Mouse (Mus musculus) stomach, postnatal 0 days (tissue): ENCODE data around the gene Syt6. TPM values are rescaled to one million over a fixed set of nuclear protein-coding genes. Genes with fewer than 3 reads are reported as not detected.

ENCODE experiments used
- ATAC-seq: fragments of 200-750 bp; cut with Nextera tagmentation; 2 replicates; pipeline ENCODE4 v1.8.0; 2017; ENCODE audit not compliant: low FRiP score, low TSS enrichment
- DNase-seq: peaks from one replicate; pipeline ENCODE4 v3.0.0-alpha.2; 2016; ENCODE audit warnings: low spot score
- H3K27ac ChIP-seq: fragments of 300-500 bp; sonication (generic); replicated peaks from 2 replicates; pipeline ENCODE4 v1.5.1; 2014; ENCODE audit warnings: mild to moderate bottlenecking, control low read depth
- H3K27me3 ChIP-seq: fragments of 300-500 bp; sonication (generic); 2 replicates; pipeline ENCODE4 v1.6.1; 2014; ENCODE audit warnings: low read length; ENCODE audit not compliant: control insufficient read depth, insufficient read depth
- H3K36me3 ChIP-seq: fragments of 300-500 bp; sonication (generic); 2 replicates; pipeline ENCODE4 v1.6.1; 2014; ENCODE audit warnings: low read length, mixed read lengths; ENCODE audit not compliant: control insufficient read depth, insufficient read depth
- H3K4me1 ChIP-seq: fragments of 300-500 bp; sonication (generic); replicated peaks from 2 replicates; pipeline ENCODE4 v1.6.1; 2014; ENCODE audit warnings: antibody characterized with exemption; ENCODE audit not compliant: control insufficient read depth, insufficient read depth
- H3K4me2 ChIP-seq: fragments of 300-500 bp; sonication (generic); replicated peaks from 2 replicates; pipeline ENCODE4 v1.6.1; 2014; ENCODE audit warnings: low read depth, mild to moderate bottlenecking, control low read depth, moderate library complexity
- H3K4me3 ChIP-seq: fragments of 300-500 bp; sonication (generic); 2 replicates; pipeline ENCODE4 v1.5.1; 2014; ENCODE audit warnings: low read depth, low read length, control low read depth
- H3K9ac ChIP-seq: fragments of 300-500 bp; sonication (generic); 2 replicates; pipeline ENCODE4 v1.6.1; 2014; ENCODE audit warnings: mild to moderate bottlenecking, low read length, control low read depth, mixed read lengths
- H3K9me3 ChIP-seq: fragments of 300-500 bp; sonication (generic); 2 replicates; pipeline ENCODE4 v1.6.1; 2016; ENCODE audit warnings: low read length; ENCODE audit not compliant: control insufficient read depth
- CTCF ChIP-seq: IDR thresholded peaks from 2 replicates; pipeline ENCODE4 v1.5.1; 2016; ENCODE audit warnings: antibody characterized with exemption, low read depth, mild to moderate bottlenecking, moderate library complexity
- EP300 ChIP-seq: optimal IDR thresholded peaks from 2 replicates; pipeline ENCODE3; 2016; ENCODE audit warnings: antibody characterized with exemption
- WGBS: fragments of 180-500 bp; shearing (Covaris S2); extraction: QIAGEN DNeasy Blood & Tissue Kit; methylation state at CpG from one replicate; pipeline ENCODE4 v1.1.7; 2014; 5-methylcytosine and 5-hydroxymethylcytosine counted together
- polyA plus RNA-seq: library from polyadenylated mRNA; unstranded; fragments of >200 nt; fragmentation: Nextera tagmentation; extraction: Ambion mirVana; gene quantifications from 2 replicates; pipeline ENCODE4 v1.2.1, GENCODE M21; 2015

Syt6 gene
- polyA plus RNA-seq, 1 experiment from 2014 or later, result 0.64 TPM

DNA sequence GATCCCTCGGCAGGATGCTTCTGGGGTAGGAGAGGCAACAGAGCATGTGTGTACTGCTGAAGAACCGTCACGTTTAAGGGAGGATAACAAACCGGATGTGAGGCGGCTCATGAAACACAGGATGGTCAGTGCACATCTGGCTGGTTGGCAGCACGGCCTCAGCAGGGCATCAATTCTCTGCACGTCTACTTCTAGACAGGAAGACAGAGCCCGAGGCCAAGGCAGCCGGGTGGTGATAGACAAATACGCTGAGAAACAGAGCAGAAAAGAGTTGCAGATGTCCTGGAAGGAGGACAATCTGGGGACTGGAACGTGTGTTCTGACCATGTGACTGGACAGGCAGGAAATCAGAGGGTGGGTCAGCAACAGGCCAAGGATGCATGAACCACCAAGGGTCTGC is 45.1 kb downstream of the Syt6 start:
- no peak for DNase-seq
- Histone ChIP-seq H3K9me3 (no peaks in the 10 kb centered on the region), H3K4me1 (no peaks in the 10 kb centered on the region), H3K4me3 (no peak overlapping the region), H3K27me3 (no peaks in the 10 kb centered on the region), H3K27ac (no peak overlapping the region), H3K4me2 (no peak overlapping the region), H3K36me3 (no peaks in the 10 kb centered on the region), H3K9ac (no peak overlapping the region)
- 65% methylated on average over 11 of the region's 11 CpGs for WGBS
- no peak for ATAC-seq
- TF ChIP-seq EP300 (no peak), CTCF (no peak)

DNA sequence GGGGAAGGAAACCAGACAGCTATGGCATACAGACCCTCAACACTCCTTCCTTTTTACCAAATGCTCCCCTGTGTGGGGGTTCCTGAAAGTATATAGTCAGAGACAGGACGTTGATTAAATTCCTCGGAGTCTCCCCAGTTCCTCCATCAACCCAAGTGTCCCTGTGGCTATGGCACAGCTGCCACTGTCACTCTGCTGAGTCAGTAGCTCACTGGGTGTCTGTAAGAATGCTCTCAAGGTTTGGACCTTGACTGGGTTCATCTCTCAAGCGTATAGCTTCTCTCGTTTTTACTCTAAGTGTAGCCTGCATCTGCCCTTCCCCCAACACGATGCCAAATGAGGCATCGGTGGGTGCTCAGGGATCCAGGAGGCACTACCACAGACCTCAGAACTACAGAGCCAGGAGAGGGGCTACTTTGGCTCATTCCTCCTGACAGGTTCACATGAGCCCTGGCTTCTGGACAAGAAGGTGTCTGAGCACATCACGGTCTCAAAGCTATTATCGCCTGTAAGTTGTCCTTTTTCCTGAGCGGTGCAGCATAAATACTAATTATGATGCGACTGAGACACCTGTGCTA is 49.0 kb downstream of the Syt6 start:
- H3K27me3 ChIP-seq, result no peaks in the 10 kb centered on the region
- WGBS, result 85% methylated on average over 10 of the region's 10 CpGs
- DNase-seq (no peak), ATAC-seq (no peak)
- H3K9ac ChIP-seq, result no peak overlapping the region
- H3K36me3 ChIP-seq, result no peaks in the 10 kb centered on the region
- H3K27ac ChIP-seq, result no peak overlapping the region
- no peak overlapping the region for H3K4me2 ChIP-seq
- no peaks in the 10 kb centered on the region for H3K9me3 ChIP-seq
- H3K4me1 ChIP-seq, result no peaks in the 10 kb centered on the region
- H3K4me3 ChIP-seq, result no peak overlapping the region
- no peak for TF ChIP-seq CTCF
- TF ChIP-seq EP300, result no peak

DNA sequence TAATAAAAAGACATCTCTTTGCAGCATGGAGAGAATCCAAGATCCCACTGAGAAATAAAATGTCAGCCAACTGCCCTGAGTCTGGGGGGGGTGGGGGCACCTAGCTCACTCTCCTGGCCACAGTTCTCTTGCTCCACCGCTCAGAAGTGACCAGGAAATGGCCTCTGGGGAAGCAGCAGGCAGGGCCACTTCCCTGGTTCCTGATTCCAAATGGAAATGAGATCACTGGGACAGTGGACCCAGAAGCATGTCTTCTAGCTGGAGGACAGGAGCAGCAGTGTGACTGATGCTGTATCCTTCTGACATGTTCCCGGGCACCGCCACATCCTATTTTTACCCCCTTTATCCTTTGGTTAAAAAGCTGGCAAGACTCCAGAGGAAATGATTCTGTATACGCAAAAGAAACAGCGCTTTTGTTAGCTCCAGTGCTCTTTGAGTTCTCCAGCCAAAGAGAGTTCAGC is 49.6 kb downstream of the Syt6 start:
- Histone ChIP-seq H3K36me3 (no peaks in the 10 kb centered on the region), H3K4me1 (no peaks in the 10 kb centered on the region), H3K27me3 (no peaks in the 10 kb centered on the region), H3K4me2 (no peak overlapping the region), H3K4me3 (no peak overlapping the region), H3K9me3 (no peaks in the 10 kb centered on the region), H3K9ac (no peak overlapping the region), H3K27ac (no peak overlapping the region)
- ATAC-seq (no peak), DNase-seq (no peak)
- TF ChIP-seq CTCF (no peak), EP300 (no peak)
- 35% methylated on average over 5 of the region's 5 CpGs for WGBS

DNA sequence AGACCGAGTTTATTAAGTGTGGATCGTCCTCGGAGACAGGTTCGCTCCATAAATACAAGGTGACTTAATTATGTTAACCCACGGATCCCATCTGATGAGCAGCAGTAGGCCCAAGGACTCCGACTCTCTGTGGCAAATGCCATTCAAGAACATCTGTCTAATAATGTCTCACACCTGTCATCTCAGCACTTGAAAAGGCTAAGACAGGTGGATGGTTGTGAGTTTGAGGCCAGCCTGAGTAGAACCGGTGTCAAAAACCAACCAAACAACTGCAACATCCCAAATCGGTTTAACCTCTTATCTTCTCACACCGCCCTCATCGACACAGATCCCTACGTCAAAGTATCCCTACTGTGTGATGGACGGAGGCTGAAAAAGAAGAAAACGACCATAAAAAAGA is 50.1 kb downstream of the Syt6 start:
- Histone ChIP-seq H3K4me2 (no peak overlapping the region), H3K9ac (no peak overlapping the region), H3K4me1 (no peaks in the 10 kb centered on the region), H3K9me3 (no peaks in the 10 kb centered on the region), H3K4me3 (no peak overlapping the region), H3K27ac (no peak overlapping the region), H3K36me3 (no peaks in the 10 kb centered on the region), H3K27me3 (no peaks in the 10 kb centered on the region)
- TF ChIP-seq EP300 (no peak), CTCF (no peak)
- DNase-seq, result no peak
- ATAC-seq, result no peak
- WGBS, result 85% methylated on average over 13 of the region's 13 CpGs

DNA sequence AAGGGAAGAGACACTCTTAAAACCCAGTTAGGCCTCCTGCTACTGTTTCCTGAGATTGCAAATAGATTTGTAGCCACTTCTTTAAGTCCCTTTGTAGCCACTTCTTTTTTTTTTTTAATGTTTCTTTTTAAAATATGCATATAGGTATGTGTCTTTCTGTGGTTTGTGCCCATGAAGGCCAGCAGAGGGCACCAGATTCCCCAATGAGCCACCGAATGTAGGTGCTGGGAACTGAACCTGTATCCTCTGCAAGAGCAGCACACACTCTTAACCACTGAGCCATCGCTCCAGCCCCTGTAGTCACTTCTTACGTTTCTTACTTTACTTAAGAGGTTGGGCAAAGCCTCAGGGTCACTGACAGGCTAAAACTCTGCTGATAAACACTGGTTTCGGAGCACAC is 51.5 kb downstream of the Syt6 start:
- 94% methylated on average over 4 of the region's 4 CpGs for WGBS
- Histone ChIP-seq H3K9me3 (no peaks in the 10 kb centered on the region), H3K4me2 (no peak overlapping the region), H3K4me3 (no peak overlapping the region), H3K4me1 (no peaks in the 10 kb centered on the region), H3K9ac (no peak overlapping the region), H3K27ac (no peak overlapping the region), H3K36me3 (no peaks in the 10 kb centered on the region), H3K27me3 (no peaks in the 10 kb centered on the region)
- ATAC-seq, result no peak
- peak; percentile 22; the same call in 1 of the 2 replicates for TF ChIP-seq CTCF
- no peak for TF ChIP-seq EP300
- no peak for DNase-seq

DNA sequence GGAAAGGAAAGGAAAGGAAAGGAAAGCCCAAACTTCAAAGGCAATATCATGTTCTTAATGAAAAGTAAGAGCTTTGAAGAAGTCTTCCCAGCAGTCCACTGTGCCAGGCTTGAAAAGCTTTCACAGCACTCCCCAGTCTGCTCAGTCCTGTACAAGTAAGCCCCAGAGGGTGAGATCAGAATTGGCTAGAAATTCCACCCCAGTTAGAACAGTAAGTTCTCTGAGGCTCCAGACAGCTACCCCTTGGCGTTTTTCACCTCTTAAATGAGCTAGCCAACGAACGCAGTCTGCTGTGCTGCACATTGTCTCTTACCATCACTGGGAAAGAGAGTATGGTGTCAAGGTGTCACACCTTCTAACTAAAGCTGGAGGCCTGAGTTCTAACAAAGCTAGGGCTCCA is 52.6 kb downstream of the Syt6 start:
- TF ChIP-seq CTCF (no peak), EP300 (no peak)
- Histone ChIP-seq H3K4me2 (no peak overlapping the region), H3K4me1 (no peaks in the 10 kb centered on the region), H3K27me3 (no peaks in the 10 kb centered on the region), H3K9me3 (no peaks in the 10 kb centered on the region), H3K4me3 (no peak overlapping the region), H3K27ac (no peak overlapping the region), H3K9ac (no peak overlapping the region), H3K36me3 (no peaks in the 10 kb centered on the region)
- WGBS, result 84% methylated on average over 3 of the region's 3 CpGs
- ATAC-seq (no peak), DNase-seq (no peak)
